Mouse (Mus musculus): ENCODE measurements around the gene Cdon.

GRCm38 (mm10) chr9:35403490-35403889 lies 17.4 kb upstream of the Cdon start:
- TF ChIP-seq CTCF (IDR thresholded peaks at IDR 0.05; ENCODE audit: low read depth, low read length) (no peak), POLR2A (IDR thresholded peaks at IDR 0.05; ENCODE audit: borderline replicate concordance, low read depth, low read length) (no peak)

Measured in bone marrow macrophage, adult 2 months (primary cell).